Mouse (Mus musculus): ENCODE results near the gene Endov. TPM values are rescaled to one million over a fixed set of nuclear protein-coding genes. Genes with fewer than 3 reads are reported as not detected.

The Endov gene
- total and polyA plus RNA-seq, 3 experiments: 12.1 to 18.9 (median 14.7) TPM

- no peak for DNase-seq
These were observed 54.8 kb downstream of the Endov start for GRCm38 (mm10) chr11:119545741-119546495.

- DNase-seq: peak; percentile 45
These were observed 55.5 kb downstream of the Endov start for GRCm38 (mm10) chr11:119546496-119547182.

GRCm38 (mm10) chr11:119547183-119547921 lies 56.2 kb downstream of the Endov start, which contains the start of gene Nptx1:
Nptx1 (minus strand) TSS chr11:119547753.
- peak; percentile 59 for DNase-seq

GRCm38 (mm10) chr11:119547951-119548591 lies 56.9 kb downstream of the Endov start:
- no peak for DNase-seq

GRCm38 (mm10) chr11:119548741-119549370 lies 57.7 kb downstream of the Endov start:
- DNase-seq: peak; percentile 19

- peak; percentile 18 for DNase-seq
These were observed 58.2 kb downstream of the Endov start for GRCm38 (mm10) chr11:119549371-119549811.

GRCm38 (mm10) chr11:119550546-119551335 lies 59.6 kb downstream of the Endov start:
- no peak for DNase-seq

GRCm38 (mm10) chr11:119551468-119551867 lies 60.3 kb downstream of the Endov start:
- DNase-seq: no peak

- no peak for DNase-seq
These were observed 61.2 kb downstream of the Endov start for GRCm38 (mm10) chr11:119552301-119552700.

GRCm38 (mm10) chr11:119552902-119553802 lies 62.0 kb downstream of the Endov start:
- no peak for DNase-seq

GRCm38 (mm10) chr11:119554706-119555105 lies 63.6 kb downstream of the Endov start:
- no peak for DNase-seq

GRCm38 (mm10) chr11:119555170-119555569 lies 64.0 kb downstream of the Endov start:
- DNase-seq: no peak

GRCm38 (mm10) chr11:119557940-119558869 lies 67.1 kb downstream of the Endov start:
- DNase-seq: no peak

- no peak for DNase-seq
These were observed 67.9 kb downstream of the Endov start for GRCm38 (mm10) chr11:119558870-119559610.
